Mouse (Mus musculus) retina, postnatal 1 day (tissue): ENCODE results near the gene Sox11.

Source experiments
- DNase-seq: peaks from one replicate; pipeline ENCODE4 v3.0.0-alpha.2; 2012

Gene Sox11

DNA sequence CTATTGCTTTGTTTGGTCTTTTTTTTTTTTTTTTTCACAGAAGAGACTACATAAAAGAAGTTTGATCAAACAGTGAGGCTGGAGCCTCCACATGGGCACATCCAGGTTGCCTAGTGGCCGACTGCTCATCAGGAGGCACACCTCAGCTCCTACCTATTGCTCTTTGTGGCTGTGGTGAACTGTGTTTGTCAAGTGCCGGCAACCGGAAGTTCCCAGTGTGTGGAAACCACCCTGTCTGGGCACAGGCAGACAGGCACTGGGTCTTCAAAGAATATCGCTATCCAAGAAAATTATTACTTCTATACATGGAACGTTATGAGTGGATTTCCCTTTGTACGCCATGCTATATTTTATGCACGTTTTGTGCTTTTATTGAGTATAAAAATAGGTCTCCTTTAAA, 6.0 kb downstream of the Sox11 start:
- no peak for DNase-seq

DNA sequence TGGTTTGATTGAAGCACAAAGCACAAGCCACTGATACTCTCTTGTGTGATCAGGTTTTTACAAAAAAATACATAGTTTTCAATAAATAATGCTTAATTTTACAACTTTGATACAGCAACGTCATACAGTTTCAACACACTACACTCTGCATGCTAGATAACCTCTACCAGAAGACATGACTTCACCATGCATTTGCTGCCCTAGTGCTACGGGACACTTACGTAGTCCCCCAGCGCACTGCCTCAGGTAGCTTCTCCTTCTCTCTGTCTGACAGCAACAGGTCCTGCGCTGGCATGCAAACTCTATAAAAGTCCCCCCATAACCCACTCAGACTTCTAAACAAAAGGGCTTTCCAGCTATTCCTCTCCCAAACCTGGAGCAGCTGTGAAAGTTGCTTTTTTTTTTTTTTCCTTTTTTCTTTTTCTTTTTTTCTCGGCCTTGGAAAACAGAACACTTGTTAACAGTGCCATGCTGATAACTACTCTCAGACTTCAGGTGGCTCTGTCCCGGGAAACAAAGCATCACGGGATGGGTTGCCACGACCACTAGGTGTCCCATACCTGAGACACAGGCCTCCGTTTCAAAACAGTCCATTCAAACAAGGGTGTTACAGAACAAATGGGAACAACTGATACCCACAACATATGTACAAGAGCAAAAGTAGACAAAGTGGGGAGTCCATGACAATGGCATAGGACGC, 6.9 kb downstream of the Sox11 start:
- DNase-seq: no peak

DNA sequence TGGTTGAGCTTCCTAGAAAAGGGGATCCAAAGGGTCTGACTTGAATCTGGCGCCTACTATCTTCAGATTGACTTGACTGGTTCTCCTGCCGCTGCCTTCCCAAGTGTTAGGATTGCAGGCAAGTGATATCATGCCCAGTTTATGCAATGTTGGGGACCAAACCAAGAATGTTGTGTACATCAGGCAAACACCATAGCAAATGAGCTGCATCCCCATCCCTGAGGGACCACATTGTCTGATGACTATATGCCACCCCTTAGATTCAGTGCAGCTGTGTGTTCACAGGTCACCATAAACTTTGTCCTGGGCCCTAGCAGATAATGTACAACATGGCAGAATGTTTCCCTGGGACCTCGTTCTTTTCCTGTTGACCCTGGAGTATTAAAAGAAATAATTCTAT, 8.8 kb downstream of the Sox11 start:
- DNase-seq: no peak

DNA sequence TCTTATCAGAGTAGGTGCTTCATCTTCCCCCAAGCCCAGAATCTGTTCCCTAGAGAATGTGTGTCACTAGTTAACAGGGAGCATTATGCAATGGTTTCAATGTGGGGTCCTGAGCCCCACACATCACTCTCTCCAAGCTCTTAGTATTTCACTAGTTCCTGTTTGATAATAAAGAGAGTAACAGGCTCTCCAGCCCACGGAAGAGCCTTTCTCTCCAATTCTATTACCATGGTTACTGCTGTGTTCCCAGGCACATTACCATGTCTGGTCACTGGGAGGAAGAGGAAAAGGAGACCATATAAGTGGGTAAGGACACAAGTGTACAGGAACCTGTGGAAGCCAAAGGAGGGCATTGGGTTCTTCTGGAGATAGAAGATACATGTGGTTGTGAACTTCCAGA, 19.0 kb downstream of the Sox11 start:
- no peak for DNase-seq

DNA sequence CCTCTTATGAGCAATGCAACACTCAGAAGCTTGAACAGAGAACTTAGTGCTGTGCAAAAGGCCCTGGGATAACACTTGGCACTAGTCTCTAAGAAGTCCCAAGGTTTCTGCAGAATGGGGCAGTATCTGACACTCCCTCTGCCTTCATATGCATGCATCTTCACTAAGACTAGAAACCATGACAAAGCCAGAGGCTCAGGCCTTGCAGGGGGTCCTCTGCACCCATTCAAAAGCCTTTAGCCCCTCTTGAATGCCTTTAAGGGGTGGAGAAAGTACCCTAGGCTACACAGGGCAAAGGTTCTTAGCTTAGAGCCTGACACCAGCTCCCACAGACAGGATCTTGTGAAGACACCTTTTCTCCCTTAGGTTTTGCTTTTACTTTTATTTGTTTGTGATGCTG, 21.7 kb downstream of the Sox11 start:
- DNase-seq: no peak

DNA sequence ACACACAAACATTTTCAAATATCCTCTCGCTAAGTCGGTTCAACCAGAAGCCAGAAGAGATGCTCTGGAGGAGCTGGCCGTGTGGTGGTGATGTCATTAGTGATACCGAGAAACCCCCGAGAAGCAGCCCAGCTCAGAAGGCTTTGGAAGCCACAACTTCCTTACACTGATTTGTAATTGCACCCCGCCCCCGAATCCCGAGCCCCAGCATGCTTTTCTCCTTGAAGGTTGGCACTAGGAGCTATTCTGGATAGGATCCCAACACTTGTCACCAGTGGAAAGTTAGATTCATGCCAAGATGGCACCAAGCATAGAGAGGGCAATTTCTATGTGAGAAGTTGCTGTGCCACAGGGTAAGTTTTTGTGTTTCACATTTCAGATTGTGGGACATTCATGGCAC, 29.4 kb downstream of the Sox11 start:
- no peak for DNase-seq

DNA sequence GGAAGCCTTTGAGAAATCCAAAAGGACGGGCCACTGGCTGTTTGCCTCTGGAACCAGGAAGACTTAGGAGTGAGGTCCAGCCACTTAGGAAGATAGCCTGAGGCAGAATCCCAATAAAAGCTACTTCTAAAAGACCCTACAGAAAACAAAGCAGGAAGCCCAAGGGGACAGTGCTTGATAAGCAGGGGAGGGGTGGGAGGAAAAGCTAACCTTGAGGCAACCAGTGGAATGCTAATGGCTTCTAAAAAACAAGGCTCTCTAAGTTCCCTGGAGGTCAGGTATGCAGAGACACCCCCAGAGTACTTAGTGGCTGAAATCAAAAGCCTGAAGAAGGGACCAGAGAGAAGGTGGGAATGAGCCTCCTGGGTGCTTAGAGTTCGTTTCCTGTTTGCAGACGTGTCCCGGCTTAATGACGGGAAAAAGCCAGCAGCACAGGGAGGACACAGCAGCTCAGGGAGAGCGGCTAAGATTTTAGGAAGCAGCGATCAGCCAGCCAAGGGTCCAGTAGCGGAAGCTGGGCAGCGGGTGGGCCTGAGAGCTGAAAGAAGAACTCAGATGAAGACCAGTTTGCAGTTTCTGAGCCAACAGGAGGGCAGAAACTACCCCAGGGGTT, 30.4 kb downstream of the Sox11 start:
- no peak for DNase-seq

DNA sequence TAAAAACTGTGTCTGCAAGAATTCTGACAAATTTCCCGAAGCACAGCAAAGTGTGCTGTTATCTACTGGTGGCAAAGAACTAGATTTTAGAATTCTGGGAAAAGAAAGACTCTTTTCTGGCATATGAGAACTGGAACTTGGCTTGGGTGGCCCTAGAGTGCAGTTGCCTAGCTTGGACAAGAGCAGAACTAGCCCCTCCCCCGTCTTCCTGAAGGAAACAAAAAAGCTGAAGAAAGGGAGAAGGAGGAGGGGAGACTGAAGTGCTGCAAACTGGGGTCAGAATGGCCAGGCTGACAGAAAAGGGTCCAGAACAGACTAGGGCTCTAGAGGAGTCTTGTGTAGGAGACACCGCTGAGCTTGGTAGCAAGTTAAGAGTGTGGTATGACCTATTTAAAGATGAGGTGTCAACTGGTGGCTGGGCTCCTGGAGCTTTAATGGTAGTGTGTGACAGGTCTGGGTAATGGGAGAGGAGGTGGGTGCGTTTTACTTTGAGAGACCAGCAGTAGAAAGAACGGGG, 31.0 kb downstream of the Sox11 start:
- DNase-seq: no peak

DNA sequence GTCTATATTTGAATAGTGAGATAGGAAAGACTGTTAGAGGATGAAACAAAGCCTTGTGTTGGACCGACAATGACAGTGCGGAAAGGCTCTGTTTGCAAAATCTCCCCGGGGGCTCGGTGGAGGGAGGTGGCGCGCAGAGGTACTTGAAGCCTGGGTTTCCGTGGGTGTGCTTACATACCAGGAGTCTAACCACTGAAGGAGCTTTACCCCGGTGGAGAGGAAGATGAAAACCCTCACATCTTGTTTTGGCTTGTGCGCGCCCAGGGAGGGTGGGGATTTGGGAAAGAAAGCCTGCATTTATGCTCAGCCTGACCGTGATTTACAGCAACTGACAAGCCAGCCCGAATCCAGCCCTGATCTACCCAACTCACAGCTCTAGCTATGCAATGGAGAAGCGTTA, 31.7 kb downstream of the Sox11 start:
- no peak for DNase-seq

DNA sequence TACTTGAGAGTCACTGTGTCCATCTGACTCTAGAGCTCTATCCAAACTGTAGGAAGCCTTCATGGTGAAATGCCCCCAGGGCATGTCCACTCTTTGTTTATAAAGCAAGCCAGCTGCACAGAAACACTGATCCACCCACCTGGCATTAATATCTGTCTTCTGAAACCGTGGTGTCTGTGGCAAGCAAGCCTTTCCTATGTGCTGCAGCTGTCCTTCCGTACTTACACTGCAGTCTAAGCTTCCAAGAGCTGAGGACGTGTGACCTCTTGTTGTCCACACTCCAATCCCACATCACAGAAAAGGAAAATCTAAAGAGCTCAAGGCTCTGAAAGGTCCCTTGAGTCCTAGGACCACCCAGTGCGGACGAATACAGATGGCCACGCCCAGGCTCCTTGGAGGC, 32.4 kb downstream of the Sox11 start:
- no peak for DNase-seq

DNA sequence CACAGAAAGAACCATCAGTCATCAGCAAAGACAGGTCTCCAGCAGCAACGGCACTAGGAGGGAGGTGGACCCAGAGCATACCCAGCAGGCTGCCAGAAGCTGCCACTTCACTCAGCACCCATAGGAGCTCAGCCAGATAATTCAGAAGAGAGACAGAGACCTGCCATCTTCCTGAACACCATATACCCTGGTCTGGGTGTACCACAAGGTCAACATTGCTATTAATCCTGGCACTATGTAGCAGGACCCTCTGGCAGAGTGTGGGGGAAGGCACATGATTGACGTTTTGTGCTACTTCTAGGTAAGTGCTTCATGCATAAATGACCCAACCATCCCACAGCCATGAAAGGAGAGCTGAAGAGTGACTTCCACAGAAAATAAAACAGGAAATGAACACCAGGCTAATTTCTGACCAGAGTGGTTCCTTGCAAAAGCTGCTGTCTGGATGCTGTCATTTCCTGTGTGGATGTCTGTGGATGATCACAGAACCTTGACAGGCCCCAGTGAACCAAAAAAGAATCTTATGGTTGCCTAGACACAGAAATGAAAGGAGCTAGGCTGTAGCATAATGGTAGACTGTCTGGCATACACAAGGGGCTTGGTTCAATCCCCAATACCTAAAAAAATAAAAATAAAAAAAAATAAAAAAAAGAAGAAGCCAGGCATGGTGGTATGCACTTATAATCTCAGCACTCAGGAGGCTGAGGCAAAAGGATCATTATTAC, 37.5 kb downstream of the Sox11 start:
- no peak for DNase-seq

DNA sequence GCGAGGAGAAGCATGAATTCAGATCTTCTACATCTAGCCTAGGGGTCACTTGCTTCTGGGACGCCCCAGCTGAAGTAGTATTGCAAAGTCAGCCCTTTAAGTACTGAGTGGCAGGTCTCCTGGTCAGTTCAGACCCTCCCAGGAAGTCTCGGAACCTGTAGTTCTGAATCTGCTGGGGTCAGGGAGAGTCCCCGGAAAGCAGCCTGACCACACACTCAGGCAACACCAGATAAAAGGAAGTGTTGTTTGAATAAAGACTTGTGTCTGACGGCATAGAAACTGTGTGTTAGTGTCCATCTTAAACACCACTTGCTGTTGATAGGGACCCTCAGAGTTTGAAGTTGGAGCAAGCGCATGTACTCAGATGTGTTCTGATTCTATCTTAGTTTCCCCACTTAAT, 39.2 kb downstream of the Sox11 start:
- DNase-seq: no peak

DNA sequence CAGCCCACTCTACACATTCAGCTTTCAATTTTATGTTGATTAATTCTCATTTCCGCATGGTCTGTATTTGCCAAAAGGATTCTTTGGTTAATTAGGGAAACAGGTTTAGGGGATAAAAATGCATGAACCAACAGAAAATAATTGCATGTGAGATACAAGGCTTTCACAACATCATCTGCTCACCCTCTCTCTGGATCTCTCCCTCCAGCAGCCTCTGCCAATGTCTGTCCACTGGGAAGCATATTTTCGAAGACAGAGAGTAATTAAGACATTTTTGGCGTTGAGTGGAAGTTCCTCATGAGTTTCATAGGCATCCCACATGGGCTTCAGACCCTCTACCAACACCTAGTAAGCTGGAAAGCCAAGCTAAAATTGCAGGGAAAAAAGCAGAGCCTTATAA, 43.7 kb downstream of the Sox11 start:
- no peak for DNase-seq

DNA sequence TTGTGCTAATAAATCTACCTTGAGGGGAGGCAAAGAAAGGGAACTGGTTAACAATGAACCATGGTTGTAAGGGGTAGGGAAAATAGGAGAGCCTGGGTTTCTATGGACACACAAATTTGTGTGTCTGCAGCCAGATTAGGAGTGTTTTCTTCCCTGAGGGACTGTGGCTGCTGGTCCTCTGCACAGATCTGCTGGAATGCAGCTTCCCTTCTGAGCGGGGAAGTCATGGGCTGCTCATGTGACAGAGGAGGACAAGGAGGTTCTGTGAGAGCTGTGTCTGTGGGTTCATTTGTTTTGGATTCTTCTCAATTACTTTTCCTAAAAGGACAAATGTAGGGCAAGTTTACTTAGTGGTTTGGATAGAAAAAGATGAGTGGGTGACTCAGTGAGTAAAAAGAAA, 48.2 kb downstream of the Sox11 start:
- no peak for DNase-seq

DNA sequence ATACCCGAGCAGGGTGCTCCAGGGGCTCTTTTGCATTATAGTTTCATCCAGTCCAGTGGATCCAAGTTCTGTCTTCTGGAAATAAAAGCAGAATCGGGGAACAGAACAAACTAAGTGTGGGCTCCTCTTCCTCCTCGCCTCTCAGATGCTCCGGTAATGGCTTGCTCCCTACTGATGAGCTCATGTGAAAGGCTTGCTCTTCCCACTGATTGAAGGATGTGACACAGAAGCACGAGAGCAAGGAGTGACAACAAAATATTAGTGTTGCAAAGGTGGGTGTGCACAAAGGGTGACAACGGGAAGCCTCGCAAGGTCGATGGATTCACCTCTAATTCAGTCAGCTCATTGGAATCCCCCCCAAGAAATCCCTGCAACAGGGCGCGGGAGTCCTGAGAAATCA, 48.6 kb downstream of the Sox11 start:
- DNase-seq: no peak

DNA sequence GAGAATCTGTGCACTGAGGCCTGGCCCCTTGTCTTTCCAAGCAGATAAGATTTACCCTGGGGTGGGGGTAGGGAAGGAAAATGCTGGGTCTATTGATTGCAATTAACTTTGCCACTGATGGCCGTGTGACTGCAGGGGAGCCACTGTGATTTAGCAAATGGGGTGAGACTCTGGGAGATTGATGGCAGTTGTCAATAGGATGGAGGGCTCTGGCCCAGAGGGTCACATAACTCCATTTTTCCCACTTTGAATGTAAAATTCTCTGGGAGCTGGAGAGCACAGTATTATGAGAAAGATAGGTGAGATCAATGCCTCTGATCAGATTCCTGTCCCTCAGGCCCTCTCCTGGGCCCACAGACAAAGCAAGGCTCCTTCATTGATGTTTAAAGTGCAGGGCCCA, 49.2 kb downstream of the Sox11 start:
- DNase-seq: no peak
